Mouse (Mus musculus): ENCODE measurements around the gene Crym.

The Crym gene

GRCm38 (mm10) chr7:120163581-120164251, 38.2 kb downstream of the Crym start:
- DNase-seq (ENCODE audit: low spot score in 2 of 2), result no peak

- no peak for DNase-seq (ENCODE audit: low spot score in 2 of 2)
These were observed 43.7 kb downstream of the Crym start for GRCm38 (mm10) chr7:120158121-120158613.

GRCm38 (mm10) chr7:120157575-120158061, 44.3 kb downstream of the Crym start:
- DNase-seq (ENCODE audit: low spot score in 2 of 2), result no peak

- DNase-seq (ENCODE audit: low spot score in 2 of 2), result no peak
These were observed 45.0 kb downstream of the Crym start for GRCm38 (mm10) chr7:120156841-120157409.

- DNase-seq (ENCODE audit: low spot score in 2 of 2), result no peak
These were observed 51.0 kb downstream of the Crym start for GRCm38 (mm10) chr7:120150898-120151297.

- no peak for DNase-seq (ENCODE audit: low spot score in 2 of 2)
These were observed 51.7 kb downstream of the Crym start for GRCm38 (mm10) chr7:120150257-120150656.

- DNase-seq (ENCODE audit: low spot score in 2 of 2), result no peak
These were observed 56.7 kb downstream of the Crym start, which contains the start of gene Zp2 for GRCm38 (mm10) chr7:120145191-120145590. TSS of gene Zp2 (minus strand) at chr7:120145291.

GRCm38 (mm10) chr7:120142743-120143142, 59.2 kb downstream of the Crym start:
- no peak for DNase-seq (ENCODE audit: low spot score in 2 of 2)

All from natural killer cell, adult 2 months (primary cell).